Mouse (Mus musculus): Measurements from ENCODE around the gene Notch2. TPM values are rescaled to one million over a fixed set of nuclear protein-coding genes. Genes with fewer than 3 reads are reported as not detected.

Gene Notch2
- polyA plus RNA-seq, 1 experiment from 2014 or later = 43.5 TPM

GRCm38 (mm10) chr3:98020431-98021229, 7.3 kb downstream of the Notch2 start:
- ATAC-seq (ENCODE audit: low FRiP score, low read depth) = no peak
- Histone ChIP-seq H3K4me1 (peaks cover 93% of the 10 kb centered on the region), H3K4me2 (replicated peaks) (no peak overlapping the region), H3K4me3 (no peak overlapping the region), H3K9ac (no peak overlapping the region), H3K9me3 (no peaks in the 10 kb centered on the region), H3K27ac (0 out of 2 replicates have a peak overlapping the region, but pooled peaks have one; percentile 10), H3K36me3 (no peaks in the 10 kb centered on the region; the same call in 1 of the 2 replicates), H3K27me3 (no peaks in the 10 kb centered on the region)
- 83% methylated on average over 9 of the region's 9 CpGs for WGBS

- peak overlapping the region; percentile 59 for H3K4me2 ChIP-seq (replicated peaks)
- H3K36me3 ChIP-seq = no peaks in the 10 kb centered on the region
- peak overlapping the region; percentile 93 for H3K27ac ChIP-seq
- WGBS = 3% methylated on average over 13 of the region's 13 CpGs
- H3K27me3 ChIP-seq = no peaks in the 10 kb centered on the region
- H3K9ac ChIP-seq = peak overlapping the region; percentile 48; the same call in 1 of the 2 replicates
- no peaks in the 10 kb centered on the region for H3K9me3 ChIP-seq
- peak; percentile 85 for ATAC-seq (ENCODE audit: low FRiP score, low read depth)
- peak overlapping the region; percentile 22 for H3K4me3 ChIP-seq
- peaks cover 86% of the 10 kb centered on the region for H3K4me1 ChIP-seq
Measured at GRCm38 (mm10) chr3:98024288-98024848, 11.0 kb downstream of the Notch2 start.

GRCm38 (mm10) chr3:98025521-98025920, 12.2 kb downstream of the Notch2 start:
- no peaks in the 10 kb centered on the region for H3K9me3 ChIP-seq
- H3K4me3 ChIP-seq = 0 out of 2 replicates have a peak overlapping the region, but pooled peaks have one; percentile 8
- H3K9ac ChIP-seq = peak overlapping the region; percentile 45; the same call in 1 of the 2 replicates
- H3K27me3 ChIP-seq = no peaks in the 10 kb centered on the region
- ATAC-seq (ENCODE audit: low FRiP score, low read depth) = no peak
- WGBS = 37% methylated on average over 14 of the region's 14 CpGs
- H3K27ac ChIP-seq = peak overlapping the region; percentile 93
- no peaks in the 10 kb centered on the region for H3K36me3 ChIP-seq
- peaks cover 85% of the 10 kb centered on the region for H3K4me1 ChIP-seq
- H3K4me2 ChIP-seq (replicated peaks) = peak overlapping the region; percentile 59

- Histone ChIP-seq H3K36me3 (no peaks in the 10 kb centered on the region), H3K4me1 (peaks cover 85% of the 10 kb centered on the region), H3K27me3 (no peaks in the 10 kb centered on the region), H3K9me3 (no peaks in the 10 kb centered on the region), H3K4me2 (replicated peaks) (peak overlapping the region; percentile 59), H3K4me3 (no peak overlapping the region), H3K9ac (peak overlapping the region; percentile 25; the same call in 1 of the 2 replicates), H3K27ac (peak overlapping the region; percentile 93; the same call in 1 of the 2 replicates)
- ATAC-seq (ENCODE audit: low FRiP score, low read depth) = no peak; the same call in 1 of the 2 replicates
- 47% methylated on average over 10 of the region's 10 CpGs for WGBS
Measured at GRCm38 (mm10) chr3:98025921-98026880, 12.9 kb downstream of the Notch2 start.

- no peak for ATAC-seq (ENCODE audit: low FRiP score, low read depth)
- Histone ChIP-seq H3K4me1 (peaks cover 84% of the 10 kb centered on the region), H3K9me3 (no peaks in the 10 kb centered on the region), H3K27ac (no peak overlapping the region), H3K36me3 (no peaks in the 10 kb centered on the region), H3K4me3 (no peak overlapping the region), H3K9ac (no peak overlapping the region), H3K4me2 (replicated peaks) (no peak overlapping the region), H3K27me3 (no peaks in the 10 kb centered on the region)
- WGBS = 69% methylated on average over 3 of the region's 3 CpGs
Measured at GRCm38 (mm10) chr3:98027371-98027774, 14.0 kb downstream of the Notch2 start.

GRCm38 (mm10) chr3:98028072-98028471, 14.7 kb downstream of the Notch2 start:
- ATAC-seq (ENCODE audit: low FRiP score, low read depth) = no peak
- 67% methylated on average over 4 of the region's 4 CpGs for WGBS
- Histone ChIP-seq H3K27ac (no peak overlapping the region), H3K4me3 (no peak overlapping the region), H3K4me1 (peaks cover 85% of the 10 kb centered on the region), H3K9me3 (no peaks in the 10 kb centered on the region), H3K27me3 (no peaks in the 10 kb centered on the region), H3K36me3 (no peaks in the 10 kb centered on the region), H3K4me2 (replicated peaks) (no peak overlapping the region), H3K9ac (no peak overlapping the region)

GRCm38 (mm10) chr3:98028936-98029335, 15.6 kb downstream of the Notch2 start:
- WGBS = 59% methylated on average over 10 of the region's 10 CpGs

DNA sequence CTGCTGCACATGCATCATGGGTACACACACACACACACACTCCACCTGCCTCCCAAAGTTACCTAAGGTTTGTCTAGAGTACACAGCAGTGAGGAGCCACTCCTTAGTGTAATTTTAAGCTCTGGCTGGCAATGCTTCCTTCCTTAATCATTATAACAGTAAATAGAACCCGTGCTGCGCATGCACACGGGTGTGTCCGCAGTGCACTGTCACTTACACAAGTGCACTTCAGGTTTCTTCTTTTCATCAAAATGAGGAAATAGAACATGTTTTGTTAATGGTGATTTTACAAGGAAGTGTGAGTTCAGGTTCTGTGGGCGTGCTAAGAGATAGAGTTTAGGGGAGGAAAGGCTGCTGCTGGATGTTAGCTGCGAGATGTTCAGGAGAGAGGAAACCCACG, 17.8 kb downstream of the Notch2 start:
- Histone ChIP-seq H3K4me2 (replicated peaks) (no peak overlapping the region), H3K9me3 (no peaks in the 10 kb centered on the region), H3K4me3 (no peak overlapping the region), H3K27ac (no peak overlapping the region), H3K9ac (no peak overlapping the region), H3K4me1 (peaks cover 85% of the 10 kb centered on the region), H3K27me3 (no peaks in the 10 kb centered on the region), H3K36me3 (no peaks in the 10 kb centered on the region)
- WGBS = 64% methylated on average over 7 of the region's 7 CpGs
- no peak for ATAC-seq (ENCODE audit: low FRiP score, low read depth)

More at GRCm38 (mm10) chr3:98028936-98029335, 15.6 kb downstream of the Notch2 start:
- H3K4me3 ChIP-seq = no peak overlapping the region
- H3K4me2 ChIP-seq (replicated peaks) = 0 out of 2 replicates have a peak overlapping the region, but pooled peaks have one; percentile 4
- peak overlapping the region; percentile 44; the same call in 1 of the 2 replicates for H3K27ac ChIP-seq
- no peaks in the 10 kb centered on the region for H3K9me3 ChIP-seq
- H3K36me3 ChIP-seq = no peaks in the 10 kb centered on the region
- peaks cover 85% of the 10 kb centered on the region for H3K4me1 ChIP-seq
- H3K27me3 ChIP-seq = no peaks in the 10 kb centered on the region
- ATAC-seq (ENCODE audit: low FRiP score, low read depth) = no peak
- no peak overlapping the region; the same call in 1 of the 2 replicates for H3K9ac ChIP-seq

DNA sequence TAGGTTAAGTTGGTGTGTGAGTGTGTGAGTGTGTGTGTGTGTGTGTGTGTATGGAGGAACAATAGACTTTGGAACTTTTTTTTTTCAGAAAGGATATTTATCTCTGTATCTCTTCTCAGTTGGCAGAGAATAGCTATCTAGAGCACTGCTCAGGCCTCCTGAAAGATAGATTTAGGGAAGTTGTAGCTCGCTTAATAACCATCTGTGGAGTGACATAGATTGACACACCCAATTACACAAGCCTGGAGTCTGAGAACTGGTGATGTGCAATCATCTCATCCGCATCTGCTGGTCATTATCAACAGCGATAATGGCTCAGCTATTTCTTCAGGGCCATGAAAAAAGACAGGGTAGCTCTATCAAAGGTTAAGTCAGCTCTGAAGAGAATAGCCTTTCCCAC, 18.9 kb downstream of the Notch2 start:
- Histone ChIP-seq H3K27ac (no peak overlapping the region), H3K36me3 (no peaks in the 10 kb centered on the region), H3K9ac (no peak overlapping the region; the same call in 1 of the 2 replicates), H3K4me1 (peaks cover 88% of the 10 kb centered on the region), H3K27me3 (no peaks in the 10 kb centered on the region), H3K4me2 (replicated peaks) (no peak overlapping the region), H3K4me3 (no peak overlapping the region), H3K9me3 (no peaks in the 10 kb centered on the region)
- no peak for ATAC-seq (ENCODE audit: low FRiP score, low read depth)
- 64% methylated on average over 3 of the region's 3 CpGs for WGBS

- H3K4me2 ChIP-seq (replicated peaks) = no peak overlapping the region
- H3K9ac ChIP-seq = no peak overlapping the region
- H3K4me1 ChIP-seq = peaks cover 90% of the 10 kb centered on the region
- no peaks in the 10 kb centered on the region for H3K36me3 ChIP-seq
- no peaks in the 10 kb centered on the region for H3K9me3 ChIP-seq
- WGBS = 48% methylated on average over 5 of the region's 5 CpGs
- ATAC-seq (ENCODE audit: low FRiP score, low read depth) = no peak
- H3K27me3 ChIP-seq = no peaks in the 10 kb centered on the region
- H3K27ac ChIP-seq = no peak overlapping the region
- no peak overlapping the region for H3K4me3 ChIP-seq
Measured at GRCm38 (mm10) chr3:98032944-98033343, 19.6 kb downstream of the Notch2 start.

All from limb, embryonic 13.5 days (tissue).